Mouse (Mus musculus): ENCODE data around the gene Nat10.

GRCm38 (mm10) chr2:103747891-103748290, 13.2 kb downstream of the Nat10 start:
- TF ChIP-seq POLR2A (IDR thresholded peaks at IDR 0.05; ENCODE audit: borderline replicate concordance, extremely low read depth, insufficient read depth, insufficient read length, poor library complexity, severe bottlenecking), result no peak
- TF ChIP-seq CTCF (IDR thresholded peaks at IDR 0.05; ENCODE audit: borderline replicate concordance, extremely low read depth, insufficient read depth, insufficient read length), result no peak
